Mouse (Mus musculus): Measurements from ENCODE around the gene Rab31. TPM values are rescaled to one million over a fixed set of nuclear protein-coding genes. Genes with fewer than 3 reads are reported as not detected.
"Not testable (repeated sequence)": the region's sequence is repeated elsewhere in the genome, so short reads cannot be mapped to it uniquely, and the experiment has no call there.

Rab31 gene
- total RNA-seq, 2 experiments from 2014 or later, result 83.1 to 96.3 TPM

GRCm38 (mm10) chr17:65642578-65642991 is 130.0 kb downstream of the Rab31 start:
- DNase-seq, result peak; percentile 7
- intact Hi-C loops (cut with DNase I), result no loop called here

DNA sequence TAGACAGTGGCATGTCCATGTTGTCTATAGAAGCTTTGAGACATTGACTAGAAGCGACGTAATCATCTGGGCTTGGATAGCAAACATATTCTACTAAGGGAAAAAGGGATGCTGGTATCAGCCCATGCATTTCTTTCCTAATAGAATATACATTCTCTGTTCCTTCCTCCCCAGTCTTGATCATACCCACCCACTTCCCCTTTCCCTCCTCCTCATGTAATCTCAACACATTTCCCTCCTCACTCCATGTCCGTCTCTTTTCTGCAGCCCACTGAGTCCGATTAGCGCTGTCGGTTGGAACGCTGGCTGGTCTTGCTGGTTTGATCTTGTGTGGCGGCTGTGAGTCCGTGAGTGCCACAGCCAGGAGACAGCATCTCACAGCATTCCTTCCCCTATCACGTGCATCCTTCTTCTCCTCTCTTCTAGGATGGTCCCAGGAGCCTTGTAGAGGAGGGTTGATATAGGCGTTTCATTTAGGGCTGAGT is 130.8 kb downstream of the Rab31 start, which contains the start of gene Txndc2:
Gene Txndc2, minus strand, starts transcription at position 435 of the 485 bp plus-strand sequence.
- DNase-seq, result no peak
- intact Hi-C loops (cut with DNase I), result no loop called here

GRCm38 (mm10) chr17:65639144-65639543 is 133.4 kb downstream of the Rab31 start:
- DNase-seq, result no peak
- intact Hi-C loops (cut with DNase I), result no loop called here

DNA sequence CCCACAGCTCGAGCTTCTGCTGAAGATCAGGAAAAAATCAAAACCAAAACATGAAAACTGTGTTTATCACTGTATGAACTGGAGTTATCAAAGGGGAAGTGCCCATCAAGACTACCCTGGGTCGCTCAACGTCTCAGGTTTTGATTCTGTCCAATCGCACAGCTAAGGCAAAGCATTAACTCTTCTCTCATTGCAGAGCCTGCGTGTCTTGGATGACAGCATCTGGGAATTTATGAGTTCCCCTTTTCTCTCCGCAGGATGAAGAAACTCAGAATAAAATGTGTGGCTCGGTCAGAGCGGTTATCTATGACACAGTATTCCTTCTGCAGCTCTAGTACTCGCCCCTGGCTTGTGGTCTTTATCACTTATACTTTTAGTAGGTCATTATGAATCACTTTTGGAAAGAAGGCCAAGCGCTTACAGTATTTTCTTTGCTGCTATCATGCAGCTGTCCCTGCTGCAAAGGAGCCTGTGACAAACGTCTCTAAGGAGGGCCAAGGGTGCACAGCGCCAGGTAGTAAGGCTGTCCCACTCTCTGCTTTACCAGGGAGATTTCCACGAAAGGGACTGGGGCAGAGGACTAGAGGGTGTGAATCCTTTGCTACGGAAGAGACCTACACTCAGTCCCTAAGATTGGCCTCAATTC is 136.7 kb downstream of the Rab31 start:
- intact Hi-C loops (cut with DNase I), result no loop called here
- DNase-seq, result no peak

DNA sequence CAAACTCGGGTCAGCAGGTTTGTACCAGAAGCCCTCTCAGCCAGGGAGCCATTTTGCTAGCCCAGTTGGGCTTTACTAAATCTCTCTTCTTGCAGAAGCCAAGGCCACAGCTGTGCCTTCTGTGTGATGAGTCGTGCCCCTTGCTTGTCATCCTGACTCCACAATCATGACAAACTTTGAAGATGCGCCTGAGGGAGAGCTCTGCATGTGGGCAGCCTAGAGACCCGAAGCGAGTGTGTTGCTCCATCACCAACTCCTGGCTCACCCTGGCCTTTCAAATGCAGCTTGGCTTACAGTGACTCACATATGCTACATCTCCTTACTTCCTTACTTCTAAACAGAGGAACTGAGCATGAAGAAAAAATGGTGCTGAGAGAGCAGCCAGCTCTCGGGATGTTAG is 142.6 kb downstream of the Rab31 start:
- DNase-seq, result no peak
- intact Hi-C loops (cut with DNase I), result no loop called here

GRCm38 (mm10) chr17:65628823-65629532 is 143.6 kb downstream of the Rab31 start:
- DNase-seq; intact Hi-C loops (cut with DNase I): not testable (repeated sequence)

DNA sequence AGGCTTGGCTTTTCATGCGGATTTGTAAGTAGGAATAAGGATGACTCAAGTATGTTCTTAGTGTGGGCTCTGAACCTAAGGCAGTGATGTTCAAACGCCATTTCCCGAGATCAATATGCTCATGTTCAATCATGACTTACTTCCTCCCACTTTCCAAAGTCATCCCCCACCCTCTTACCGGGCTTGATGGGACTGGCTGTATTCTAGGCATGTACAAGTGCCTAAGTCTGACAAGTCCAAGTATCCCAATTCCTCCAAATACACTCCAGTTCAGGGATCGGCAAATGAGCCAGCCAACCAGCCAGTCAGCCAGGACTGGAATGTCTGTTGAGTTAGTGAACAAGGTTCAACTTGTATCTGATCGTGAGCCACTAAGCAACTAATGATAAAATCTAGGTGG is 146.3 kb downstream of the Rab31 start:
- intact Hi-C loops (cut with DNase I), result no loop called here
- DNase-seq, result no peak

- intact Hi-C loops (cut with DNase I), result no loop called here
- no peak for DNase-seq
Observed at GRCm38 (mm10) chr17:65625563-65625962, 147.0 kb downstream of the Rab31 start.

GRCm38 (mm10) chr17:65623130-65623529 is 149.4 kb downstream of the Rab31 start:
- intact Hi-C loops (cut with DNase I), result no loop called here
- DNase-seq, result no peak

GRCm38 (mm10) chr17:65618431-65618830 is 154.1 kb downstream of the Rab31 start:
- no peak for DNase-seq
- intact Hi-C loops (cut with DNase I), result loop anchor here (10.0 kb wide), 1 partner anchor 156 kb away; the partner anchor contains the start of gene Rab31

DNA sequence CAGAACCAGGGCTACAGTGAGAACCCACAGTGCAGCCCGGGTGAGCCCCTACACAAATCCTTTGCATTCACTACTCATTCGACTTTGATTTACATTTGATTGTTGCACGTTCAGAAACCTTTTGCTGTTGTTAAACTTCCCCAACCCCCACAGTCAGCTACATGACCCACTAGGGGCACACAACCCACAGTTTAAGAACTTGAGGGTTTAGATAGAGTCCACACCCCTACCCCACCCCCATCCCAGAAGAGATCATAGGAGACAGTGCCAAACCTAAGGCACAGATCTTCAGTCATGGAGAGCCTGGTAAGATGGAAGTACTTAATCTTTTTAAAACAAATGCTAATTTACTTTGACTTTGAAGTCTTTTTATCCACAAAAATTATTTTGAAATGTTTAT is 156.9 kb downstream of the Rab31 start:
- DNase-seq, result no peak
- intact Hi-C loops (cut with DNase I), result loop anchor here (10.0 kb wide), 1 partner anchor 159 kb away; the partner anchor contains the start of gene Rab31

GRCm38 (mm10) chr17:65614431-65614830 is 158.1 kb downstream of the Rab31 start:
- no peak for DNase-seq
- intact Hi-C loops (cut with DNase I), result loop anchor here (10.0 kb wide), 1 partner anchor 160 kb away; the partner anchor contains the start of gene Rab31

DNA sequence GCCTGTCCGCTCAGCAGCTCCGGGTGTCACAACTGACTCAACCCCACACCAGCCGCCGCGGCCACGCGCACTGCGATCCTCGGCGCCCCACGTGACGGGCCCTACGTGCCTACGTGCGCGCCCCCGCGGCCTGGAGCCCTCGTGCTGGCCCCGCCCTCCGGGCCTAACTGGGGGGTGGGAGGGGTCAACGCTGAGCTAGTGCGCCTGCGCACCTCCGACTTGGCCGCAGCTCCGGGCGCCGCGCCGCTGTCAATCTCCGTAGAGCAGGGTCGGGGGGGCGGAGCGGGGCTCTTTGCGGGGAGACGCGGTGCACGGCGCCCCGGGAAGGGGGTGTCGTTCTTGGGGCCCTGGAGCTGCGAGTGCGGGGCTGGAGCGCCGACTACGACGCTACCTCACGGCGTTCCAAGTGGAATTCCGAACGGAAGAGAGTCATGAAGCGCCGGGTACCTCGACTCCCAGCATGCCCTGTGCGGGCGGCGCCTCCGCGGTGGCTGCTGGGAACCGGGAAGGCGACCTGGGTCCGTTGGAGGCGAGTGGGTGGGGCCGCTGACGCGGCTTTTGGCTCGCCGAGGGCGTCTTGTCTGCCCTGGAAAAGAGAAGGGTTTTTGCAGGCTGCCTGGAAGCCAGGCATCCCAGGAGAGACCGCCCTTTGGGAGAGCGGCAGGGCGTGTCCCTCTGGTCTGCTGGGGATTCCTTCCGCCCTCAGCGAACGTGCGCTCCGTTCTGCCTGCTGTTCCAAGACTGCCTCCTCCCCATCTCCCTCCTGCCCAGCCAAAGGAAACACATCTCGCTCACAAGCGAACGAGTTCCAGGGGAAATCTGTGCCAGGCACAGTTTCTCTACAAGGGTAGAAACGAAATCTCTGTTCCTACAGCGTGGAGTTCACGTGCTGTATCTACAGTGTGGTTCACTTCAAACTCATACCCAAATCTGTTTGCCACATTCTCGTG is 158.8 kb downstream of the Rab31 start, which contains the start of gene Vapa:
Gene Vapa, minus strand, starts transcription at position 93 of the 950 bp plus-strand sequence.
- DNase-seq, result peak; percentile 99
- intact Hi-C loops (cut with DNase I), result loop anchor here (10.0 kb wide), 1 partner anchor 161 kb away; the partner anchor contains the start of gene Rab31

- intact Hi-C loops (cut with DNase I), result loop anchor here (10.0 kb wide), 1 partner anchor 162 kb away; the partner anchor contains the start of gene Rab31
Observed at GRCm38 (mm10) chr17:65613142-65613462, 159.4 kb downstream of the Rab31 start.

GRCm38 (mm10) chr17:65612391-65613141 is 160.0 kb downstream of the Rab31 start:
- peak; percentile 51 for DNase-seq
- intact Hi-C loops (cut with DNase I), result loop anchor here (10.0 kb wide), 1 partner anchor 162 kb away; the partner anchor contains the start of gene Rab31

More at GRCm38 (mm10) chr17:65613142-65613462, 159.4 kb downstream of the Rab31 start:
- no peak for DNase-seq

GRCm38 (mm10) chr17:65611721-65612120 is 160.8 kb downstream of the Rab31 start:
- DNase-seq, result no peak
- intact Hi-C loops (cut with DNase I), result loop anchor here (10.0 kb wide), 1 partner anchor 163 kb away; the partner anchor contains the start of gene Rab31

GRCm38 (mm10) chr17:65608743-65609142 is 163.8 kb downstream of the Rab31 start:
- no peak for DNase-seq
- intact Hi-C loops (cut with DNase I), result no loop called here

GRCm38 (mm10) chr17:65608312-65608687 is 164.3 kb downstream of the Rab31 start:
- intact Hi-C loops (cut with DNase I), result no loop called here
- no peak for DNase-seq

DNA sequence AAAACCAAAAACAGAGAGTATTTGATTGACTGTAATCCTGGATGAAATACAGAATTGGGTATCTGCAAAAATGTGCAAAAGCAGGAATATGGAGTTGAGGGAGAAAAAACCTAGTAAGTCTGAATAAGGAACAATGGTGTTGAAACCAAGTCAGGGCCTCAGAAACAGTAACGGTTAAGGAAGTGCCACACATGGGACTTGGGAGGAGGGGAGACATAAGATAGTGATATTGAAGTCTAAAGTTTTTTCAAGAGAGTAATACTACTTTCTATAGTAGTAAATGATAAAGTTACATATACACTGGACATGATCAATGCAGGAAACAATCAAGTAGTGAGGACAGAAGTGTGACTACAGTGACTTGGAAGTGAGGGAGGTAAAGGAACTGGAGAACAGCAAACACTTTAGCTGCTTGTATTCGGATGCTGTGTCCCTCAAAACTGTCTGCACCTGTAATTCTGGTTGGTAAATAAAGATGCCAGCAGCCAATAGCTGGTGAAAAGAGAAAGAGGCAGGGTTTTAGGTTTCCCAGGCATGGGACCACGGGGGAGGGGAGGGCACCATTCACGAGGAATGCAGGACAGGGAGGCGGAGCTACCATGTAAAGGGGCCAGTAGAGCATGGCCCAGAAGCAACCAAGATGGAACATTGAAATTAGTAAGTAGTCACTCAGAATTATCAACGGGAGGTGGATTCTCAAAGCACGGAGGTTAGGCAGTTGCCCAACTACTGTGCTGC is 164.8 kb downstream of the Rab31 start:
- intact Hi-C loops (cut with DNase I), result no loop called here
- no peak for DNase-seq
